Mouse (Mus musculus) right cerebral cortex, adult 2 months (tissue): ENCODE results near the gene Heatr9.

Experiments used
- DNase-seq, 2 experiments: peaks; one replicate each; pipeline ENCODE4 v3.0.0; 2021 to 2022; ENCODE audit warnings: low spot score in 2 of 2

Gene Heatr9

DNA sequence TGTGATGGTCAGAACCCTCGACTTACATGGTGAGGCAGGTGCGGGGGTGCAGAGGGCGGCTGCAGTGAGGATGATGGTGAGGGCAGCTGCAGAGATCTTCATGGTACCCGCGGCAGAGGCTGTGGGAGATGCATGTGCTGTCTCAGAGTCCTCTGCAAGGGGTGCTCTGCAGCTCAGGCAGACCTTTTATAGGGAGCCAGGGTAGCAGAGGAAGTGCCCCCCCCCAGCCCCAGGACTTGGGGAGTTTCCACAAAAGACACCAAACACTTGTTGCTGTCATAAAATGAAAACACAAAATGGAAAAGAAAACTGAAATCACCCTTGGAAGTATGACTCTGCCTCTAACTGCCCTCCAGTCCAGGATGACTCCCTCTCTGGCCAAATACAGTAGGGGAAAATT lies 8.4 kb upstream of the Heatr9 start, which contains the start of gene Ccl5:
Gene Ccl5, minus strand, starts transcription at position 159 of the 400 bp plus-strand sequence.
- no peak for DNase-seq

- peak in 1 of 2 experiments; percentile 11 for DNase-seq
Observed at GRCm38 (mm10) chr11:83529024-83529423, 7.0 kb upstream of the Heatr9 start.

- no peak for DNase-seq
Observed at GRCm38 (mm10) chr11:83518371-83518770, 3.6 kb downstream of the Heatr9 start.

DNA sequence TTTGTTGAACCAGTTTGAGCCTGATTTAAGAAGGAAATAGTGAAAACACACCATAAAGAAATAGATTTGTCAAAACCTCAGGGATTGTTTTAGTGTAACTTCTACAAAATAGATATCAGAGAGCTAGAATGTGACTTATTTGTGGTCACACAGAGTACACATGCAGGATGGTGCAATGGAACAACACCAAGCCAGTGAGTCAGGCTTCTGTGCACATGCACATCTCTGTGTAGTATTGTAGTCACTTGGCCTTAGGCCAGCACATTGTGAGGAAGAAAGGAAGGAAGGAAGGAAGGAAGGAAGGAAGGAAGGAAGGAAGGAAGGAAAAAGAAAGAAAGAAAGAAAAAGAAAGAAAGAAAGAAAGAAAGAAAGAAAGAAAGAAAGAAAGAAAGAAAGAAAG lies 4.8 kb downstream of the Heatr9 start:
- no peak for DNase-seq

GRCm38 (mm10) chr11:83509521-83509920 lies 12.5 kb downstream of the Heatr9 start:
- no peak for DNase-seq

- DNase-seq: no peak
Observed at GRCm38 (mm10) chr11:83504308-83504707, 17.7 kb downstream of the Heatr9 start.

DNA sequence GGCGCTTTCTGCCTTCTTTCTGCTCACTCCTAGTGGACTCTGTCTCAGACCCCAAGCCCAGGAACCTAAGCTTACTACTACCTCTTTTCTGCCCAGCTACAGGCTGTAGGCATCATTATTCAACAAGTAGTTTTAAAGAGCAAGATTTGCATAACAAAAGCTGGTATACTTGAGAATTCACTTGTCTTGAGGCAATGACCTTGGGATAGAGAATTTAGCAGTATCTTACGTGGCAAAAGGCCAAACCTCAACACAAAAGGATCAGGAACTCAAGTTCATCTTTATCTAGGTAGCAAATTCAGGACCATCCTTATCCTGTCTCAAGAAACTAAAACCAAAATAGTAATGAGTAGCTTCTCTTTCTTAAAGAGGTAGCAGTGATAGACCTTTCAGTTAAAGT lies 26.4 kb downstream of the Heatr9 start:
- no peak for DNase-seq

- DNase-seq: no peak
Observed at GRCm38 (mm10) chr11:83491488-83491887, 30.5 kb downstream of the Heatr9 start.

GRCm38 (mm10) chr11:83473235-83474016 lies 48.5 kb downstream of the Heatr9 start:
- DNase-seq: no peak

DNA sequence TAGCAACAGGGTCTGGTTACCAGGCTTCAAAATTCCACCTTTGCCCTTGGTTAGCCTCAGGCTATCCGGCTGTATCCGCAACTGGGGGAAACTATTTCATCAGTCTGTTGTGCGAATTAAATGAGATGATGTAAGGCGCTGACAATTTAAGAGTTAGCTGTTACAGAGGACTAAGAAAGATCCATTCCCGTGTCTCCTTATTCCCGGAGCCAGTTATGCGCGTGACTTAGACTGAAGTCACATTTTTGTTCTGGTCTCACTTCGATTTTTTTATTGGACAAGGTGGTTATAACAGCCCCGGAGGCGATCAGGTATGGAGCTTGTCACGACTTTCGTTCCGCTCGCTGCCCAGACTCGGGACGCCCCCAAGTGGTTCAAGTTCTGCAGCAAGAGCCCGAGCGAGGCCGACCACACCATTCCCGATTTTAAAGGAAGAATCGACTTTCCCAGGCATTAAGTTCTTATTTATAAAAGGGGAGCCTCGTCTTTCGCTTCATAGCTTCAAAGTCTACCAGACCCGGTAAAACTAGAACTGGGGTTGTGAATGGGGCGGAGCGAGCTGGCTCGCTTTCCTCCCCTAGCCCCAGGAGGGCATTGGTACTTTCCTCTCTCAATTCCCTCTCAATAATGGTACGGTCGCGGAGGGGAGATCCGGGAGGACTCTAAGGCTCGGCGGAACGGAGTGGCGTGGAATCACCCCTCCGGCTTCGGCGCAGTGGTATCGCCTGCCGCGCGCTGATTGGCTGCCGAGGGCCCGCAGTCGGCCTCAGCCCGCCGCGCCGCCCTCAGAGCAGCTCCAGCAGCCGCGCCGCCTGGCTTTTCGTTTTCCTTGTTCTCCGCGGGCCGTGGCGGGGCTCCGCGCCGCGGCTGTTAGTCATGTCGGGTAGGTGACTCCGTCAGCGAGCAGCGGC lies 49.4 kb downstream of the Heatr9 start, which contains the start of gene Taf15:
Gene Taf15, plus strand, starts transcription at position 763 of the 911 bp plus-strand sequence.
- DNase-seq: peak; percentile 99

GRCm38 (mm10) chr11:83471766-83472165 lies 50.2 kb downstream of the Heatr9 start:
- DNase-seq: no peak

DNA sequence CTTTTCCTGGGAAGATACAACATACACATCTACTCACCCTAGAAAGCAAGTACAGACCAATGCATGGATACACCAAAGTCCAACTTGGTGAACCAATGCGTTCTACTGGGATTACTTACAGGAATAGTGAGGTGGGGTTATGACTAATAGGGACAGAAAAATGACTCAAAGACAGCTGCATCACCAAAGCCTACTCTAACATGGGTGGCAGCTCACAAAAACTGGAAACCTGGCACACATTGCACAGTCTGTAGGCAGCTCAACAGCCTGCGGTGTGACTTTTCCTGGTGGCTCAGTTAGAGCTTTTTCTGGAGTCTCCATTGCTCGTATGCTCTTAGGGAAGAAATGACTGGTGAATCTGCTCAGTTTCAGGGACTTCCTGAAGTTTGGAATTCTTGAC lies 53.2 kb downstream of the Heatr9 start:
- DNase-seq: no peak

DNA sequence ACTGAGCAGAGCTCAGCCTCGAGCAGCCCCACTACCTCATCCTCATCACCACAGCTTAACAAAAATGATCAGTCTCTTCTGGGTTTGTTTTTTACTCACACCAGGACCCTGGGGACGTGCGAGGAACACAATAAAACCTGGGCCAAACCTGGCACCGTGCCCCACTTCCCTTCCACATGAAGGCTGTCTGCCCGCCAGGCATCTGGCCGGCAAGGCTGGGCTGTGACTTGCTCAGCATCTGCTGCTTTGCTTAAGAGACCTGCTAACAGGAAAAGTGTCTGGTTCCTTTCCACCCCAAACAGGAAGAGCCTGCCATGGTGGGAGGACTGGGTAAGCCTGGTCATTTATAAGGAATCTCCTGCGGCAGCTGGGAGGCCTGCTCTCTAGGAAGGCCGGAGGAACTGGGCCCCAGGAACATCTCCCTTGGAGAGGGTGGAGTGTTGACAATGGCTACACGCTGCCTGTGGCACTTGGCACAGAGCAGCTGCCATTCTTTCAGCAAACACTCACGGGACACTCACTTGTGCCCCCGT lies 54.8 kb downstream of the Heatr9 start:
- DNase-seq: no peak

DNA sequence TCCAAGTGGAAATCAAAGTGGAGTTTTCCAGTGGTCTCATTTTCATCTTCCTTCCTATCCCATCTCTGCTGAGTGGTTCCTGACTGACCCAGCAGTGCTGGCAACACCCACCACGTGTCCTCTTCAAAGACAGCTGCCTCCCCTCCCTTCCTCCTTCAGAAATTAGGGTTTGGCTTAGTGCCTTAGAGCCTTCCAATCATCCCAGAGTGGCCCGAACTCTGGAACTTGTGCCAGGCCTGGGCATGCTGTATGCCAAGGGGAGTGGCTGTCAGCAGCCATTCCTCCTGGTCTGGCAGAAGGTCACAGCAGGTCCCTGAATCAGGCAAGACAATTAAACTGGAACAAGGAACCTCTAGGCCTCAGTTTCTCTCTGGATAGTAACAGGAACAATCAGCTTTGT lies 56.0 kb downstream of the Heatr9 start:
- DNase-seq: peak in 1 of 2 experiments; percentile 18

GRCm38 (mm10) chr11:83462711-83463244 lies 59.2 kb downstream of the Heatr9 start, which contains the start of gene Mmp28:
Gene Mmp28 (minus strand): TSS chr11:83463071.
- peak in 1 of 2 experiments; percentile 28 for DNase-seq
